Mouse (Mus musculus) ES-E14 (cell line): ENCODE measurements around the gene Lsg1. TPM values are rescaled to one million over a fixed set of nuclear protein-coding genes. Genes with fewer than 3 reads are reported as not detected.

Experiments used
- DNase-seq: peaks from one replicate; pipeline ENCODE4 v3.0.0-alpha.2; 2013; ENCODE audit warnings: low read depth, low spot score
- H3K27ac ChIP-seq: 2 replicates; pipeline ENCODE4 v1.5.1; 2012; ENCODE audit warnings: low read depth, mild to moderate bottlenecking, low read length, moderate library complexity, mixed read lengths; ENCODE audit not compliant: poor library complexity, insufficient read depth, severe bottlenecking
- H3K36me3 ChIP-seq: 2 replicates; pipeline ENCODE4 v1.6.1; 2012; ENCODE audit warnings: mild to moderate bottlenecking, low read length, moderate library complexity, mixed read lengths; ENCODE audit not compliant: control insufficient read depth, poor library complexity, insufficient read depth, severe bottlenecking
- H3K4me1 ChIP-seq, 2 experiments: fragments of 150-350 bp in 1 of 2; sonication (generic) in 1 of 2; 2 replicates each; pipeline ENCODE4 v1.6.1; 2012; ENCODE audit warnings: low read length in 2 of 2, mild to moderate bottlenecking in 1 of 2, mixed read lengths in 1 of 2; ENCODE audit not compliant: control insufficient read depth in 2 of 2, insufficient read depth in 2 of 2, poor library complexity in 1 of 2
- H3K4me3 ChIP-seq, 2 experiments: fragments of 150-350 bp in 1 of 2; sonication (generic) in 1 of 2; 2 replicates each; pipeline ENCODE4 v1.5.1; 2012; ENCODE audit warnings: low read length in 2 of 2, low read depth in 1 of 2, mild to moderate bottlenecking in 1 of 2, mixed read lengths in 1 of 2; ENCODE audit not compliant: insufficient read depth in 1 of 2, poor library complexity in 1 of 2, severe bottlenecking in 1 of 2
- H3K9ac ChIP-seq: 2 replicates; pipeline ENCODE4 v1.6.1; 2012; ENCODE audit warnings: low read depth, mild to moderate bottlenecking, low read length, mixed read lengths; ENCODE audit not compliant: poor library complexity, insufficient read depth, severe bottlenecking
- H3K9me3 ChIP-seq: fragments of 150-350 bp; sonication (generic); 2 replicates; pipeline ENCODE4 v1.6.1; 2012; ENCODE audit warnings: low read depth, mild to moderate bottlenecking, low read length; ENCODE audit not compliant: control insufficient read depth, insufficient read depth
- CHD2 ChIP-seq: IDR thresholded peaks from 2 replicates; pipeline ENCODE4 v1.6.1; 2014; ENCODE audit warnings: mild to moderate bottlenecking, low read depth, low read length, inconsistent platforms
- HCFC1 ChIP-seq: IDR thresholded peaks from 2 replicates; pipeline ENCODE4 v1.6.1; 2012; ENCODE audit warnings: low read length, inconsistent platforms, borderline replicate concordance; ENCODE audit not compliant: insufficient read depth
- MAFK ChIP-seq: IDR thresholded peaks from 2 replicates; pipeline ENCODE4 v1.6.1; 2014; ENCODE audit warnings: mild to moderate bottlenecking, low read depth, low read length, inconsistent platforms; ENCODE audit not compliant: insufficient read depth
- ZC3H11A ChIP-seq: IDR thresholded peaks from 2 replicates; pipeline ENCODE4 v1.6.1; 2012; ENCODE audit warnings: low read depth, mild to moderate bottlenecking, inconsistent platforms, low read length, borderline replicate concordance
- ZNF384 ChIP-seq: IDR thresholded peaks from 2 replicates; pipeline ENCODE4 v1.6.1; 2012; ENCODE audit warnings: low read depth, low read length, inconsistent platforms
- in situ Hi-C, 2 experiments: fragments of 600-800 bp; cut with MboI; formaldehyde crosslinking; loops; one replicate each; pipeline ENCODE4 v1.15.1; 2025; ENCODE audit warnings: low sequenced_read_pairs in 2 of 2, inconsistent platforms in 1 of 2; ENCODE audit not compliant: unreplicated experiment in 2 of 2
- total RNA-seq: library from RNA; depleted of rRNA; stranded (reverse); fragments of 300-350 nt; gene quantifications from 2 replicates; pipeline ENCODE4 v1.2.3, GENCODE M21; 2012

The Lsg1 gene
- total RNA-seq, 1 experiment = 87.2 TPM

- in situ Hi-C loops = loop anchor here in 1 of 2 experiments (5.0 kb wide), 1 partner anchor 270 kb away; no protein-coding TSS in a partner anchor
- Histone ChIP-seq H3K9ac (peak overlapping the region; percentile 13; the same call in 1 of the 2 replicates), H3K36me3 (no peaks in the 10 kb centered on the region), H3K9me3 (no peaks in the 10 kb centered on the region), H3K4me3 (peak overlapping the region; percentile 51 to 60), H3K4me1 (peaks cover 0 to 8% of the 10 kb centered on the region in 2 experiments; a peak in 1 of 4 replicates), H3K27ac (peak overlapping the region; percentile 55; the same call in 1 of the 2 replicates)
- peak; percentile 85 for DNase-seq
- TF ChIP-seq MAFK (no peak), HCFC1 (no peak), ZC3H11A (no peak), ZNF384 (no peak), CHD2 (no peak)
Observed at GRCm38 (mm10) chr16:30522253-30522940, 65.0 kb downstream of the Lsg1 start.

- DNase-seq = no peak
- Histone ChIP-seq H3K4me1 (peaks cover 0 to 8% of the 10 kb centered on the region in 2 experiments; a peak in 1 of 4 replicates), H3K9me3 (no peaks in the 10 kb centered on the region), H3K4me3 (no peak overlapping the region), H3K27ac (no peak overlapping the region), H3K36me3 (no peaks in the 10 kb centered on the region), H3K9ac (no peak overlapping the region)
- in situ Hi-C loops = loop anchor here in 1 of 2 experiments (5.0 kb wide), 1 partner anchor 269 kb away; no protein-coding TSS in a partner anchor
- TF ChIP-seq ZNF384 (no peak), MAFK (no peak), ZC3H11A (no peak), CHD2 (no peak), HCFC1 (no peak)
Observed at GRCm38 (mm10) chr16:30521147-30521546, 66.2 kb downstream of the Lsg1 start.

- no peaks in the 10 kb centered on the region for H3K36me3 ChIP-seq
- DNase-seq = peak; percentile 49
- H3K27ac ChIP-seq = no peak overlapping the region
- in situ Hi-C loops = loop anchor here in 1 of 2 experiments (5.0 kb wide), 1 partner anchor 268 kb away; no protein-coding TSS in a partner anchor
- peaks cover 0 to 8% of the 10 kb centered on the region in 2 experiments; a peak in 1 of 4 replicates for H3K4me1 ChIP-seq
- no peaks in the 10 kb centered on the region for H3K9me3 ChIP-seq
- TF ChIP-seq ZNF384 (no peak), ZC3H11A (peak; percentile 21; the same call in 1 of the 2 replicates), HCFC1 (no peak)
- no peak overlapping the region for H3K4me3 ChIP-seq
- H3K9ac ChIP-seq = no peak overlapping the region
Observed at GRCm38 (mm10) chr16:30520361-30520823, 67.0 kb downstream of the Lsg1 start.

GRCm38 (mm10) chr16:30518635-30519034 lies 68.8 kb downstream of the Lsg1 start:
- no peak overlapping the region for H3K9ac ChIP-seq
- no peak for DNase-seq
- in situ Hi-C loops = loop anchor here in 1 of 2 experiments (10.0 kb wide), 1 partner anchor 264 kb away; no protein-coding TSS in a partner anchor

More at GRCm38 (mm10) chr16:30518635-30519034, 68.8 kb downstream of the Lsg1 start:
- TF ChIP-seq ZNF384 (no peak), ZC3H11A (no peak), HCFC1 (no peak), MAFK (no peak), CHD2 (no peak)
- Histone ChIP-seq H3K4me1 (peaks cover 0 to 6% of the 10 kb centered on the region in 2 experiments; a peak in 2 of 4 replicates), H3K36me3 (no peaks in the 10 kb centered on the region), H3K9me3 (no peaks in the 10 kb centered on the region), H3K4me3 (no peak overlapping the region), H3K27ac (no peak overlapping the region)
